Mouse (Mus musculus): ENCODE measurements around the gene Btrc.

GRCm38 (mm10) chr19:45394078-45394477 is 30.5 kb downstream of the Btrc start:
- TF ChIP-seq CTCF (IDR thresholded peaks at IDR 0.05; ENCODE audit: borderline replicate concordance, insufficient read depth, low read depth, low read length) (no peak), POLR2A (IDR thresholded peaks at IDR 0.05; ENCODE audit: borderline replicate concordance, insufficient read depth, low read length) (no peak)

All from cerebellum, adult 2 months (tissue).